Mouse (Mus musculus) right cerebral cortex, adult 2 months (tissue): ENCODE measurements around the gene Creb3.
"Not testable (repeated sequence)": the region's sequence is repeated elsewhere in the genome, so short reads cannot be mapped to it uniquely, and the experiment has no call there.

ENCODE experiments used
- DNase-seq, 2 experiments: peaks; one replicate each; pipeline ENCODE4 v3.0.0; 2021 to 2022; ENCODE audit warnings: low spot score in 2 of 2

The Creb3 gene

DNA sequence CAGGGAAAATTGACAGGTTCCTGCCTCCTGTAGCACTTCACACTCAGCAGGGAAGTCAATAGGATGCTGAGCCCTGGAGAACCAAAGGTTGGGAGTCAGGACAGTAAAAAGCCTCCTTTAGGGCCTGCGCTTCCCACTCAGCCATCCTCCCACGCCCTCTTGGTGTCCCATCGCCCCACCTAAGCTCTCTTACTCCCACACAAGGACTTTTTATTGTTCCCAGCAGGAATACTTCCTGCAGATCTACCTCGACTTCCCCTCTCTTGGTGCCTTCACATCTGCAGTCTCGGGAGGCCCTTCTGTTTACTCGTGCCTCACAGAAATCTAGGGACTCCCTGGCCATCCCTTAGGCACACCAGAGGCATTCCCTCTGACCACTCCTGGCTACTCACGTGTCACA is 21.3 kb downstream of the Creb3 start:
- DNase-seq: no peak

DNA sequence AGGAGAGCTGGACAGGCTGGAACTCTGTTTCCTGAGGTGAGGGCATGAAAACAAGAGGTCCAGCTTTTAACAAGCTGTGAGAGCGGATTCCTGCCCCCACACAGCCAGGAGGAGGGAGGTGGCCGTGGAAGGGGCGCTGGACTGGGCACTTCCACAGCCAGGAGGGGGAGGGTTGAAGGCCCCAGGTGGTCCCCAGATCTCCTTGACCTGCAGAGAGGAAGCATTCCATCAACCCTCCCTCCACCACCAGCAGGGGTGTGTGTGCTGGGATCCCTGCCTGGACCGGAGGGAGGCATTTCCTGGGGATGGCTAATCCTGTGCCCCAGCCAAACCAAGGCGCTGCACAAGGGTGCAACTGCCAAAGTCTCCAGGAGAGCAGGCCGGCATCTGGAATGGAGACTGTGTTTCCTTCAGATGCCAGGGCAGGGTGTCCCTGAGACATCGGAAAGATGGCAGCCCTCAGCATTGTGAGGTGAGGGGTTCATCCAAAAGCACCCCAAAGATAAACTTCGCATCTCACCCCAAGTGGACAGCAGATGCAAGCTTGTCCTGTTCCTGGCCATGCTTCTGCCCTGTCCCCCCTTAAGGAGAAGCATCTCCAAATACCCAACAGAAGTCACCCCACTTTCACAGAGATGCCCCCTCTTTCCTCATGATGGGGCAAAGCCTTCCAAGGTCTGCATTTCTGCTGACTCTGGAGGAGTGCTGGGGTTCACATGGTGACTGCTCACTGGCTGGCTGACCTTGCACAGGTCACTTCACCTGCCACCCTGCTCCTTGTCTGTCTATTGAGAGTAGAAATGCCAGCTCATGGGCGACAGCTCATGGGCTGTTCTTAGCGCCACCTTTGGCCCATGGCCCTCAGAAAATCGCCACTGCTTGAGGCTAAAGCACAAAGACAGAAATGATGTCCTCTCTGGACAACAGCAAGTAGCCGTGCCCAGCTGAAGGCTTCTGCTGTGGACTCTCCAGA is 22.6 kb downstream of the Creb3 start, which contains the start of gene Msmp:
Msmp (minus strand) TSS at position 51 of the 973 bp plus-strand sequence.
- DNase-seq: no peak

DNA sequence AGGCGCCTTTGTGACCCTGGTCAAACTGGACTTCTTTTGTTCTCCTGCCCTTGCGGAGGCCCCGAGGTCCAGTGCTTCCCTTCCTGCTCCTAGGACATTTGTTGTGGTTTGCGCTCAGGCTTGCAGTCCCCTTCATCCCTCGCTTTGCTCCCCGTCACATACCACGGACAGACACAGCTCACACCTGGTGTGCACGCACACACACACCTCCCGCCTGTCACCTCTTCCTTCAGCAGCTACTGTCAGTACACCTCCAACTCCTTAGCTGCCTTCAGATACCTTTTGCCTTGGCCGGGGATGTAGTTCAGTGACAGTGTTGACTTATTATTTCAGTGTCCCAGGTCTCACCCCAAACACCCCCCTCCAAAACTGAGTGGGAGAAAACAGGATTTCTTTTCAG is 23.6 kb downstream of the Creb3 start:
- DNase-seq: no peak

DNA sequence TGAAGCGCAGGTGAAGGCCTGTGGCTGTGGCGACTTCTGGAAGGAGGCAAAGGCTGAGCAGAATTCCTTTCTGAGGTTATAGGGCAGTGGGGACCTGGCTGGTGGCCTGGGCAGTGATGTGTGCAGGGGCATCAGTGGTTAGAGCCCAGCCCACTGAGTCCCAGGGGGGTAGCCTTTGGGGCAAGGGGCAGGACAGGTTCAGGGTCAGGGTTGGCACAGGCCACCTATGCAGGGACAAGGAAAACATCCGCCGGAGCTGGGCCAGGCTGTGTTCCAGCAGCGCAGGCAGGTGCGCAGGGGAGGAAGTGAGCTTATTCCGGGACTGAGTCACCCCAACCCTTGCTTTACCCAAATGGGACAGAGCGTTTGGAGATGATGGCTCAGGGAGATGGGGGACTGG is 24.3 kb downstream of the Creb3 start:
- no peak for DNase-seq

DNA sequence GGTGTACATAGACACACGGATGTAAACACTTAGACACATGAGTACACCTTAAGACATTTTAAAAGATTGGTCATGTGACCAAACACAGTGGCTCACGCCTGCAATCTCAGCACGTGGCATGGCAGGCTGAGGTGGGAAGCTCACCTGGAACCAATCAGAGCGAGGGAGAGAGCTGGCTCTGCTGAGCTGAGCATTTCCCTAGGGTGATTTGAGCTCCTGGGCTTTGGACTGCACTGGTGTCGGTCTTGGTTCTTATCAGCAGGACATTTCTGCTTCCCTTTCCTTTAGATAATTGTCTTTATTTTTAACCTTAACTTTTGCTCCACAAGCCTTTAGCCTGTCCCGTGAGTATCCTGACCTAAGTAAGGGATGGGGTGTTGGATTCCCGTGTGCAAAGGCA is 25.5 kb downstream of the Creb3 start:
- DNase-seq: no peak

DNA sequence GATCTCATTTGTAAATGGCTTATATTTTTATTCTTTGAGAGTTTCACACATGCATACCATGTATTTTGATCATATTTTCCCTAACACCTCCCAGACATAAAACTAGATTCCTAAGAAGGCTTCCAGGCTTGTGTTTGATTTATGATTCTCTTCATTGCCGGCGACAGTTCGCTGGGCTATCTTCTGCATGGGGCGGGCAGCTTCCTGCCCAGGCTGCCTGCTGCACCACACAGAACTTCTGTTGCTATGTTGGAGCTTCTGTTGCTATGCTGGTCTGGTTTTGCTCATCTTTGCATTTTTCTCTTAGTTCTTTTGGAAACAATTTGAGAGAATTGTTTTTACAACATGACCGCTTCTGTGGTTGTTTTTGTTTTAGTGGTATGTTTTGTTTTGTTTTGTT is 29.4 kb downstream of the Creb3 start:
- DNase-seq: no peak

DNA sequence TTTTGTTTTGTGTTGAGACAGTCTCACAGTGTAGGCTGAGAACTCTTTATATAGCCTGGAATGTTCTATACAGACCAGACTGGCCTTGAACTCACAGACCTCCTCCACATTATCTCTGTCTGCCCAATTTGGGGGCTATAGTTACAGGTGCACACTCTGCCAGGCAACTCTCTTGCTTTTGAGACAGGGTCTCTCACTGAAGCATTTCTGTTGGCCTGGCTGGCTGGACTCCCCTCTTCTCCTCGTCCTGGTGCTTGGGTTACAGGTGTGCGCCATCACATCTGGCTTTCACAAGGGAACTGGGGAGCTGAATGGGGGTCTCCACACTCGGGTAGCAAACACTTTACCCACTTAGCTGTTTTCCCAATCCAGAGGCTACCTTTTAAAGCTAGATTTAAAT is 29.8 kb downstream of the Creb3 start:
- DNase-seq: no peak

DNA sequence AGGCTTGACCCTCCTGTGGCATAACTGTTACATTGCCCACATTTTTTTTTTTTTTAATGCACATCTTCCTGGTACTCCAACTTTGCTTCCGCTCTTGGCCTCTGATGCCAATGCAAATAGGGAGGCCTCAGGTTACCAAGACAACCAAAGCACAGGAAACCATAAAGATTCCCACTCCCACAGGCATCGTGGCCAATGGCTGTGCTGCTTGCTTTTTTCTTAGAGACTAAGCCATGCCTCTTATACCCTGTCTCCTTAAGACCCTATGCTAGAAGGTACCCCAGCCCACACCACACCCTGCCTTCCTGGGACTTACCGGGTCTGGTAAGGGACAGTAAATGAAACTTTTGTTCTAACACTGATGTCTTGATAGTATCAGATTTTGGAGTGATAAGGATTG is 31.3 kb downstream of the Creb3 start:
- no peak for DNase-seq

DNA sequence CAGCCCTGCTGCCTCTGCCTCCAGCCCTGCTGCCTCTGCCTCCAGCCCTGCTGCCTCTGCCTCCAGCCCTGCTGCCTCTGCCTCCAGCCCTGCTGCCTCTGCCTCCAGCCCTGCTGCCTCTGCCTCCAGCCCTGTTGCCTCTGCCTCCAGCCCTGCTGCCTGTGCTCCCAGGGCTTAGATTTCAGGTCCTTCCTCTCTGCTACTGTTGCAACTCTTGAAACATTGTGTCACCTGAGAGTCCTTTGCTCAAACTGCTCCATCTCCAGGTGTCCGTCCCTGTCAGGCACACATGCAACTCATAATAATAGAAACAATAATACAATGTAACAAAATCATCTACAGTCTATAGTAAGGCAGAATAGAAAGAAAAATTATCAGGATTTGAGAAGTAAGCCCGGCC is 34.5 kb downstream of the Creb3 start:
- DNase-seq: not testable (repeated sequence)

DNA sequence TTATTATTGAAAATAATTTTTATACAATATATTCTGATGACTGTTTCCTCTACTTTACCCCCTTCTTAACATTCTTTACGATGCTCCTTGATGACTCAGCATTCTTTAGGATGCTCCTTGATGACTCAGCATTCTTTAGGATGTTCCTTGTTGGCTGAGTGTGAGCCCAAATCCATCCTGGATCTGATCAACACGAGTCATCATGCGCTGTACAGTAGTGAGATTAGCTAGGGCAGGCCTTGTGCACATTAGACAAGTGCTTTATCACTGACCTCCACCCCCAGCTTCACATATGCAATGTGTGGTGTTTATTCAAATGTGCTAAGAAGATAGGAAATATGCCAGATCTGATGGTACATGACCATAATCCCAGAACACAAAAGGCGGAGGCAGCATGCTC is 36.1 kb downstream of the Creb3 start:
- no peak for DNase-seq

DNA sequence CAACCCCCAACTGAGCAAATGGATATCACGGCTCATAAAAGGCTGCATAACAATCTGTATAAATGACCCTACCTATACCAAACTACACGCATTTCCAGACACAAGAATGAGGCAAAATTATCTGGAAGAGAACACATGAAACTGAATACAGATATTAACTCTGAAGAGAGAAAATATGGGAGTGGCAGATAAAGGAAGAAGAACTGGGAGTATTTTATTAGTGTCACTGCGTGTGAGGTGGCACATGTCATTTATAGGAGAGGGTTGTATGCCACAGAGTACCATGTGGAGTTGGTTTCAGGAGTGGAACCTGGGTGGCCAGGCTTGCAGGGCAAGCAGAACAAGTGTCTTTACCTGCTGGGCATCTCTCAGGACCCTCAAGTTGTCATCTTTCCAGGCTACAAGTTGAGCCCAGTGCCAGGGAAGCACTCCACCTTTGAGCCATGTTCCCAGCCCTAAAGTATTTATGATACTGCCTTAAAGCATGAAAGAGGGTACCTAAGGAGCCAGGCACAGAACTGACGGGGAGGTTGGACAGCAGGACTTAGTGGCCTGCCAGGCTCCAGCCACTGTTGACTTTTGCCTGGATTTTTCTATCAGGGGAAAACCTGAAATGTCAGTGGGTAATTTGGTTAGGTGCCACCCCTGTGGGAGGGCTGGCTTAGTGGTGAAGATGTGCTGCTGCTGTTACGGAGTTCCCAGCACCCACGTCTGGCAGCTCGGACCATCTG is 36.7 kb downstream of the Creb3 start:
- DNase-seq: no peak

DNA sequence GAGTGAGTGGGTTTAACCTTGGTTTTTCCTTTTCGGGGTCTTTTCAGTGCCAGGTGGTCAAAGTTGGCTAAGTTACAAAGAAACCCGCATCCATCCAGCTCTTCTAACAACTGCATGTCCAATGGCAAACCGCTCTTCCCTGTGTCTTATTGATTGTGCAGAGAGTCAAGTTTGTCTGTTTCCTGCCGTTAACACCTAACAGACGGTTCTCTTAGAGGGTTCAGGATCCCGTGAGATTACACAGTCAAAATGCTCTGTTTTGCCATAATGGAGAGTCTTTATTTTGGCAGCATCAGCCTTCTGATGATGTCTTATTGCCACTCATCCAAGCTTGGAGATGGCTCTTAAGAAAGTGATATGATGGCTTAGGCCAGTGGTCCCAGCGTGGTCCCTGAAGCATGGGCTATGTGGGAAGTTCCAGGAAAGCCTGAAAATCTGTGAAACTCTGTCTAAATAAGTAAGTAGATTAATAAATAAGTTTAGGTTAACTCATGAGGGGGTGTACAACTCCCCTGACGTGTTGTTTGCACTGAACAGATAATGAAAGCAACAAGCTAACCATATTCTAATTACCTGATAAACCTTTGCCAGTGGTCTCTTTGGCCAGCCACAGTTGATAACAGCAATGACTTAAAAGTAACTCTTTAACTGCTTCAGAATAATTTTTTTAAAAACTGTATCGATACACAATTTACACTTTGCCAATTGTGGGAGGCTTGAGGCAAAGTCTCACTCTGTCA is 38.2 kb downstream of the Creb3 start:
- DNase-seq: no peak

DNA sequence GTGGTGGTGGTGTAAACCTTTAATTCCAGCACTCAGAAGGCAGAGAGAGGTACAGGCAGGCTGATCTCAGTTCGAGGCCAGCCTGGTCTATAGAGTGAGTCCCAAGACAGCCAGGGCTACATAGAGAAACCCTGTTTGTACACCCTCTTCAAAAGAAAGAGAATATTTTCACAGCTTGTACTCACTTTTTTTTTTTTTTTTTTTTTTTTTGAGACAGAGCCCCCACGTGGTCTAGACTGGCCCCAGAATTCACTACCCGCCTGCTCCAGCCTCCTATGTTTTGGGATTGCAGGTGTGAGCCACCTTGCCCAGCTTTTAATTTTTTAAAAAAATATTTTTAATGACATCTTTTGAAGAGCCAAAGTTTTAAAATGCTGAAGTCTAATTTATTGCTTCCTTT is 42.0 kb downstream of the Creb3 start:
- DNase-seq: no peak

DNA sequence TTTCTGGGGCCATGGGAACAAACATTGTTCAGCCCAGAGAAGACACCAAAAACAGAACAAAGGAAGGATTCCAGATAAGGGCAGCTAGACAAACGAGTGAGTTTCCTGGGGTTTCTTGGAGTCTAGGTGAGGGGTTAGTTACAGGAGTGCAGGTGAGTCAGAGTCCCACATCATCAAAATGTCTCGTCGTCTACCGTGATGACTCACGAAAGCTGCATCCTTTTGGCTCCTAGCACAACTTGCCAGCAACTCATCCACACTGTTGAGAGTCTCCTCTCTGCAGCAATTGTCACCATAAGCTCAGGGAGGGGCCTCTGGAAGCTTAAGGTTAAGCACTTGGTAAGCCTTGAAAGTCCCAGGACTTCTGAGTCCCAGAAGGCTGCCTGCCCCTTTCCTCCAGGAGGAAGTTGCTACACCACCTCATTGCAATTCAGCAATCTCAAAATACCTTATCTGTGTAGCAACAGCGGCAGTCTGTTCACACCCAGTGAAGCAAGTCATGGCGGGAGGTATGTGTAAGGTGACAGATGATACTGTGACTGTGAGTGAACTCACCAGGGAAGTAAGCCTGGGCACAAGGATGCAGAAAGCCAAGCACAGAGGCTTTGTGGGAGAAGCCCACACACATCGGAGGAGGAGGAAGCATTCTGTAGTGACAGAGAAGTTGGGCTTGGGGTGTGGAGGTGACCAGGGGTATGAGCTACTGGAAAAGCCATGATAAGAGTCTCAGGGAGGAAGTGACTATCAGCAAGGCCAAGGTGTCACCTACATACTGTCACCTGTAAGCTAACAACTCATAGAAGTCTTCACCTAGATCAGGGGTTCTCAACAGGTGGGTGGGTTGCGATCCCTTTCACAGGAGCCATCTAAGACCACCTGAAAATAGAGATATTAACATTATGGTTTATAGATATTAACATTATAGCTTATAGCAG is 42.9 kb downstream of the Creb3 start:
- no peak for DNase-seq

DNA sequence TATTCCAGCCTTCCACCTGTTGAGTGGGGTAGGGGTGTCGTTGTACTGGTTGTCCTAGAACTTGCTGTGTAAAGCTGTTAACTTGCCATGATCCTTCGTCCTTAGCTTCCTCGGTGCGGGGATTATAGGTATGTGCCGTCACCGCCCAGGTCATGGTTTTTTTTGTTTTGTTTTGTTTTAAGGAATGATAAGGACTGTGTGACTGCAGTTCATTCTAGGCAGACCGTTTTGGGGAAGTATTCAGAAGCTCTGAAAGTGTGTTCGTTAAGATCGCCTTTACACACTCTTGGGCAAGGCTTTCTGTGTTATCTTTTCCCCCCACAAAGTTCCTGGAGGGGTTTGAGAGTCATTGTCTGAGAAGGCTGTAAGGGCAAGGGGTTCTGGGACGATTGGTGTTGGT is 50.4 kb downstream of the Creb3 start:
- no peak for DNase-seq

DNA sequence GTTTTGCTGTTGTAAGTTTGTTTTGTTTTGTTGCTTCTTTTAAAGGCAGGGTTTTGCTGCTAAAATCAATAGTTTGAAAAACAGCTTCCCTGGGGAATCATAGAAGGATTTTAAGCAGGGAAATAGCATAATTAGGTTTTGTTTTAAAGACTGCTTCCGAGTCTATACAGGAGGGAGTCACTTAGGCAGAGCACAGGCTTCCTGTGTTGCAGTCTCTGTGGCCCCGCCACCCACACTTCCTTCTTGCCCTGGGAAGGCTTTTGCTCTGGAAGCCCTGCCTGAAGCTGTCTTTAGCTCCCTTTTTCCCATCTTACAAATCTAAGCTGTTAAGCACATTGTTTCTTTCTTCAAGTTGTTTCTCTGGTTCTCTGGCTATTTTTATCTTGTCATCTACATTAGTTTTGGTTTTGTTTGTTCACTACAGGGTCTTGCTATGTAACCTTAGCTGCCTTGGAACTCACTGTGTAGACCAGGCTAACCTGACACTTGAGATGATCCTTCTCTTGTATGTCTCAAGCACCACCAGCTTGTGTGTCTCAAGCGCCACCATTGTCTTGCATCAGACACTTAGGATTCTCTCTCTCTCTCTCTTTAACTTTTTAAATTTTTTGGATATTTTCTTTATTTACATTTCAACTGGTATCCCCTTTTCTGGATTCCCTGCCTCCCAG is 51.1 kb downstream of the Creb3 start:
- no peak for DNase-seq
